15 mouse cellular contexts compared by ENCODE assay signal in genomic region chr11:116806136-116807071, GRCm38 (mm10). TPM values are rescaled to one million over a fixed set of nuclear protein-coding genes. Genes with fewer than 3 reads are reported as not detected.
DNase-seq lines count a peak whose midpoint lies in the region; ATAC-seq and TF ChIP-seq lines count a peak whose summit lies in the region.
"Had no signal": no experiment of that assay in that cellular context is flagged by ENCODE, and none has a peak within 500 bp of the region (broad histone marks: within the 10 kb centered on the region; RNA-seq: fewer than 3 reads in every experiment).

No protein-coding gene starts in this region.

- no peak overlapping the region for H3K4me3 ChIP-seq in hindbrain, embryonic 13.5 days
- no peak overlapping the region for H3K4me3 ChIP-seq in hindbrain, embryonic 14.5 days (replicated peaks; ENCODE audit: low read length)
- no peak overlapping the region for H3K4me3 ChIP-seq in spleen, adult 2 months (ENCODE audit: extremely low read depth, insufficient read depth, insufficient read length)
- H3K4me3 ChIP-seq in heart, embryonic 11.5 days (ENCODE audit: low read depth, low read length) = no peak overlapping the region
- H3K4me3 ChIP-seq: hindbrain, embryonic 15.5 days had no signal

- ATAC-seq in hindbrain, embryonic 13.5 days (ENCODE audit: low FRiP score) = no peak
- no peak for ATAC-seq in hindbrain, embryonic 14.5 days (ENCODE audit: low FRiP score)
- ATAC-seq in heart, embryonic 11.5 days (replicated peaks; ENCODE audit: insufficient number of reproducible peaks, low FRiP score, low TSS enrichment) = no peak
- no peak for ATAC-seq in activated CD4-positive, CD25-positive, alpha-beta regulatory T cell, adult 4 months
- ATAC-seq: liver, postnatal 0 days had no signal

- peaks cover 40% of the 10 kb centered on the region for H3K4me1 ChIP-seq in hindbrain, embryonic 13.5 days (replicated peaks)
- peaks cover 30% of the 10 kb centered on the region for H3K4me1 ChIP-seq in hindbrain, embryonic 14.5 days (replicated peaks; ENCODE audit: control insufficient read depth, insufficient read depth, low read length)
- 0 out of 2 replicates have a peak, but pooled peaks cover 4% of the 10 kb centered on the region for H3K4me1 ChIP-seq in spleen, adult 2 months (ENCODE audit: control insufficient read depth, insufficient read depth, insufficient read length)
- H3K4me1 ChIP-seq in heart, embryonic 11.5 days (ENCODE audit: control insufficient read depth, insufficient read depth, low read length) = peaks cover 5% of the 10 kb centered on the region

- no peaks in the 10 kb centered on the region for H3K27me3 ChIP-seq in hindbrain, embryonic 13.5 days
- no peaks in the 10 kb centered on the region for H3K27me3 ChIP-seq in hindbrain, embryonic 14.5 days (ENCODE audit: control insufficient read depth, insufficient read depth, low read length)
- no peaks in the 10 kb centered on the region; the same call in 1 of the 2 replicates for H3K27me3 ChIP-seq in spleen, adult 2 months (ENCODE audit: control insufficient read depth, insufficient read depth, low read length)
- no peaks in the 10 kb centered on the region for H3K27me3 ChIP-seq in heart, embryonic 11.5 days (ENCODE audit: control insufficient read depth, insufficient read depth, low read length)
- H3K27me3 ChIP-seq: hindbrain, embryonic 15.5 days had no signal

- 83% methylated on average over 15 of the region's 15 CpGs for WGBS in hindbrain, embryonic 13.5 days
- whole genome bisulfite sequencing in hindbrain, embryonic 14.5 days = 79% methylated on average over 15 of the region's 15 CpGs
- WGBS in spleen, adult 2 months = 81% methylated on average over 15 of the region's 15 CpGs
- WGBS in heart, embryonic 11.5 days (ENCODE audit: insufficient replicate concordance) = 70% methylated on average over 15 of the region's 15 CpGs

- H3K27ac ChIP-seq in hindbrain, embryonic 13.5 days = peak overlapping the region; percentile 35; the same call in 1 of the 2 replicates
- H3K27ac ChIP-seq in hindbrain, embryonic 14.5 days = no peak overlapping the region; the same call in 1 of the 2 replicates
- H3K27ac ChIP-seq in spleen, adult 2 months (ENCODE audit: insufficient read depth, low read length) = 0 out of 2 replicates have a peak overlapping the region, but pooled peaks have one; percentile 31
- peak overlapping the region; percentile 66 for H3K27ac ChIP-seq in heart, embryonic 11.5 days (ENCODE audit: low read depth, low read length)
- H3K27ac ChIP-seq: hindbrain, embryonic 15.5 days had no signal

- no peak for TF ChIP-seq POLR2A in spleen, adult 2 months (IDR thresholded peaks at IDR 0.05; ENCODE audit: low read depth, low read length)

- no peaks in the 10 kb centered on the region for H3K9me3 ChIP-seq in hindbrain, embryonic 13.5 days
- no peaks in the 10 kb centered on the region for H3K9me3 ChIP-seq in hindbrain, embryonic 14.5 days (ENCODE audit: control insufficient read depth, low read length)
- H3K9me3 ChIP-seq in heart, embryonic 11.5 days (replicated peaks; ENCODE audit: control insufficient read depth, low read length) = no peaks in the 10 kb centered on the region
- H3K9me3 ChIP-seq: G1E; hindbrain, embryonic 15.5 days had no signal

- no peak for DNase-seq in hindbrain, embryonic 14.5 days (ENCODE audit: low spot score)
- no peak for DNase-seq in spleen, adult 2 months (ENCODE audit: low read depth in 1 of 2, low spot score in 2 of 2)
- DNase-seq in spleen, postnatal 36 days (ENCODE audit: low spot score in 2 of 2) = no peak
- DNase-seq in adrenal gland, postnatal 36 days = no peak
- DNase-seq: adrenal gland, adult 2 months; liver, postnatal 0 days had no signal

- H3K36me3 ChIP-seq in hindbrain, embryonic 13.5 days = peaks cover 6% of the 10 kb centered on the region
- 0 out of 2 replicates have a peak, but pooled peaks cover 7% of the 10 kb centered on the region for H3K36me3 ChIP-seq in hindbrain, embryonic 14.5 days (replicated peaks; ENCODE audit: control insufficient read depth, insufficient read depth)
- H3K36me3 ChIP-seq in spleen, adult 2 months (ENCODE audit: control insufficient read depth, insufficient read depth, low read length) = no peaks in the 10 kb centered on the region
- H3K36me3 ChIP-seq in heart, embryonic 11.5 days (ENCODE audit: control insufficient read depth, insufficient read depth, low read length) = no peaks in the 10 kb centered on the region
- H3K36me3 ChIP-seq: G1E; hindbrain, embryonic 15.5 days had no signal

- H3K4me2 ChIP-seq in hindbrain, embryonic 13.5 days = no peak overlapping the region
- H3K4me2 ChIP-seq in hindbrain, embryonic 14.5 days (replicated peaks) = no peak overlapping the region
- no peak overlapping the region for H3K4me2 ChIP-seq in heart, embryonic 11.5 days
- H3K4me2 ChIP-seq: hindbrain, embryonic 15.5 days had no signal

- TF ChIP-seq CTCF in spleen, adult 2 months (IDR thresholded peaks at IDR 0.05; ENCODE audit: extremely low read depth, insufficient read depth, insufficient read length, insufficient replicate concordance) = no peak

- H3K9ac ChIP-seq in hindbrain, embryonic 13.5 days = no peak overlapping the region
- no peak overlapping the region for H3K9ac ChIP-seq in hindbrain, embryonic 14.5 days
- H3K9ac ChIP-seq in heart, embryonic 11.5 days (ENCODE audit: low read depth, low read length) = no peak overlapping the region
- H3K9ac ChIP-seq: hindbrain, embryonic 15.5 days; liver, postnatal 0 days had no signal

RNA-seq across cellular contexts. Expression of gene Mxra7, which starts 21.4 kb away (rescaled TPM):
- 62.6 and 67.2 TPM in 2 replicates for polyA plus RNA-seq in hindbrain, embryonic 13.5 days (2015; fragmentation: Nextera tagmentation; extraction: Ambion mirVana)
- 29.3 and 35.5 TPM in 2 replicates for polyA plus RNA-seq in hindbrain, embryonic 14.5 days (2014; fragmentation: Nextera tagmentation; extraction: Ambion mirVana)
- 18.6 and 25.0 TPM in 2 replicates for polyA plus RNA-seq in spleen, adult 2 months (2012; rRNA removed)
- polyA plus RNA-seq in heart, embryonic 11.5 days (2014; fragmentation: Nextera tagmentation; extraction: Ambion mirVana) = 15.9 and 16.1 TPM in 2 replicates
- polyA plus RNA-seq in activated CD4-positive, CD25-positive, alpha-beta regulatory T cell, adult 4 months (2017; shearing (Covaris generic)) = not detected
- 10 to 100 TPM; 38.6 to 52.5 TPM for total RNA-seq in adrenal gland, postnatal 36 days (2021)
- total RNA-seq: G1E; megakaryocyte-erythroid progenitor cell, adult 5-6 weeks had no signal
- polyA plus RNA-seq: G1E had no signal

RNA-seq across cellular contexts. Expression of gene St6galnac1, which starts 31.1 kb away (rescaled TPM):
- not detected in 2 replicates for polyA plus RNA-seq in hindbrain, embryonic 13.5 days (2015; fragmentation: Nextera tagmentation; extraction: Ambion mirVana)
- polyA plus RNA-seq in hindbrain, embryonic 14.5 days (2014; fragmentation: Nextera tagmentation; extraction: Ambion mirVana) = not detected in 2 replicates
- polyA plus RNA-seq in spleen, adult 2 months (2012; rRNA removed) = 0.04 and 0.86 TPM in 2 replicates
- polyA plus RNA-seq in heart, embryonic 11.5 days (2014; fragmentation: Nextera tagmentation; extraction: Ambion mirVana) = not detected in 2 replicates
- polyA plus RNA-seq in activated CD4-positive, CD25-positive, alpha-beta regulatory T cell, adult 4 months (2017; shearing (Covaris generic)) = 10 to 100 TPM; 12.6 to 13.9 TPM
- under 1 TPM in 1 of 2 experiments, not detected in 1; 0.33 TPM for total RNA-seq in adrenal gland, postnatal 36 days (2021)
- total RNA-seq: left cerebral cortex, postnatal 25 days; megakaryocyte-erythroid progenitor cell, adult 5-6 weeks had no signal
- polyA plus RNA-seq: G1E; hindbrain, embryonic 15.5 days; large intestine, adult 2 months; liver, postnatal 0 days; neural tube, embryonic 11.5 days had no signal

RNA-seq across cellular contexts. Expression of gene Mettl23, which starts 36.7 kb away (rescaled TPM):
- polyA plus RNA-seq in hindbrain, embryonic 13.5 days (2015; fragmentation: Nextera tagmentation; extraction: Ambion mirVana) = 79.3 and 83.2 TPM in 2 replicates
- 70.0 and 73.9 TPM in 2 replicates for polyA plus RNA-seq in hindbrain, embryonic 14.5 days (2014; fragmentation: Nextera tagmentation; extraction: Ambion mirVana)
- polyA plus RNA-seq in spleen, adult 2 months (2012; rRNA removed) = 30.9 and 35.7 TPM in 2 replicates
- polyA plus RNA-seq in heart, embryonic 11.5 days (2014; fragmentation: Nextera tagmentation; extraction: Ambion mirVana) = 58.5 and 60.4 TPM in 2 replicates
- 100 to 1,000 TPM; 105 to 149 TPM for polyA plus RNA-seq in activated CD4-positive, CD25-positive, alpha-beta regulatory T cell, adult 4 months (2017; shearing (Covaris generic))
- 10 to 100 TPM; 31.2 to 36.2 TPM for total RNA-seq in adrenal gland, postnatal 36 days (2021)

RNA-seq across cellular contexts. Expression of gene Jmjd6, which starts 36.8 kb away (rescaled TPM):
- 70.4 and 74.7 TPM in 2 replicates for polyA plus RNA-seq in hindbrain, embryonic 13.5 days (2015; fragmentation: Nextera tagmentation; extraction: Ambion mirVana)
- 64.6 and 65.7 TPM in 2 replicates for polyA plus RNA-seq in hindbrain, embryonic 14.5 days (2014; fragmentation: Nextera tagmentation; extraction: Ambion mirVana)
- polyA plus RNA-seq in spleen, adult 2 months (2012; rRNA removed) = 21.7 and 23.3 TPM in 2 replicates
- polyA plus RNA-seq in heart, embryonic 11.5 days (2014; fragmentation: Nextera tagmentation; extraction: Ambion mirVana) = 83.2 and 89.0 TPM in 2 replicates
- 10 to 100 TPM; 50.0 to 55.7 TPM for polyA plus RNA-seq in activated CD4-positive, CD25-positive, alpha-beta regulatory T cell, adult 4 months (2017; shearing (Covaris generic))
- total RNA-seq in adrenal gland, postnatal 36 days (2021) = 10 to 100 TPM; 33.0 to 46.7 TPM

RNA-seq across cellular contexts. Expression of gene Mfsd11, which starts 45.8 kb away (rescaled TPM):
- polyA plus RNA-seq in hindbrain, embryonic 13.5 days (2015; fragmentation: Nextera tagmentation; extraction: Ambion mirVana) = 48.0 and 53.9 TPM in 2 replicates
- polyA plus RNA-seq in hindbrain, embryonic 14.5 days (2014; fragmentation: Nextera tagmentation; extraction: Ambion mirVana) = 51.9 and 54.4 TPM in 2 replicates
- polyA plus RNA-seq in spleen, adult 2 months (2012; rRNA removed) = 14.2 and 15.7 TPM in 2 replicates
- polyA plus RNA-seq in heart, embryonic 11.5 days (2014; fragmentation: Nextera tagmentation; extraction: Ambion mirVana) = 29.3 and 35.8 TPM in 2 replicates
- 10 to 100 TPM; 18.9 to 21.1 TPM for polyA plus RNA-seq in activated CD4-positive, CD25-positive, alpha-beta regulatory T cell, adult 4 months (2017; shearing (Covaris generic))
- 10 to 100 TPM; 33.7 to 35.2 TPM for total RNA-seq in adrenal gland, postnatal 36 days (2021)

Comparison
In these comparisons a context has a peak if more than half of its experiments do, and no peak if none do; other contexts are left out.
1. RNA of gene Mxra7, which starts 21.4 kb away (polyA plus RNA-seq): 62.6 to 67.2 TPM in hindbrain, embryonic 13.5 days, 29.3 to 35.5 TPM in hindbrain, embryonic 14.5 days, 18.6 to 25.0 TPM in spleen, adult 2 months and 15.9 to 16.1 TPM in heart, embryonic 11.5 days; not detected in activated CD4-positive, CD25-positive, alpha-beta regulatory T cell, adult 4 months; every median in the first group is over 10 times any median in the second.